Mouse (Mus musculus): ENCODE results near the gene Cenpc1.

DNA sequence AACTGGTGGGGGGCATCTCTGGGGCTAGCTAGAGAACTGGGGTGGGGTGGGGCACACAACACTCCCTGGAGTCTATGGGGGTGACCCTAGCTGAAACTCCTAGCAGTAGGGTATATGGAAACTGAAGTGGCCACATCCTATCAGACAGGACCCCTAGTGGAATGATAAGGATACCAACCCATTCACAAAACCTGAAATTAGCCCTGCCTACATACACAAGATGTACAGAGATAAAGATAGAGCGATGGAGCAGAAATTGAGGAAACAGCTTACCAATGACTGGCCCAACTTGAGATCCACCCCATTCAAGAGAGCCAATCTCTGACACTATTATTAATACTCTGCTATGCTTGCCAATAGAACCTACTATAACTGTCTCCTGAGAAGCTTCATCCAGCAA, 1.9 kb downstream of the Cenpc1 start:
- TF ChIP-seq POLR2A (IDR thresholded peaks at IDR 0.05; ENCODE audit: insufficient read depth, low read depth, low read length), result no peak
- no peak for TF ChIP-seq CTCF (IDR thresholded peaks at IDR 0.05; ENCODE audit: insufficient read depth, low read depth, low read length)

Measured in olfactory bulb, adult 2 months (tissue).